Mouse (Mus musculus) retina, embryonic 14.5 days (tissue): ENCODE data around the gene Zfp735.

Experiments used
- DNase-seq: peaks from one replicate; pipeline ENCODE4 v3.0.0-alpha.2; 2015; ENCODE audit warnings: low spot score

The Zfp735 gene

DNA sequence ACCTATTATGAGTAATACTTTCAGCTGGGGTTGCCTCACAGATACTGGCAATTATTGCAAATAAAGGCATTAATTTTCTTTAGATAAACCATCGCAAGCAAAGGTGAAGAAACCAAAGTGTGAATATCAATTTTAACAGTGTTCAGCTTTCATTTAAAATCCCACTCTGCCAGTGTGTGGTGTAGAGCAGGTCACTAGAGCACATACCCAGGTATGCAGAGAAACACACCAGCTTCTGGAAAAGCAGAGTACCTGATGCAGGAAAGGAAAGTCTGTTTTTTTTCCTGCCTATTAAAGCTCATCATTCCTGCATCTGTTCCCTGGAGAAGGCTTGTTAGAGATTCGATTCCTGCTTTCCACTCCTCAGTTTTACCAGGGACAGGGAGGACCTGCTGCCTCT is at the start of gene Zfp735:
TSS of gene Zfp735 (plus strand) at position 301 of the 400 bp plus-strand sequence.
- DNase-seq = no peak

DNA sequence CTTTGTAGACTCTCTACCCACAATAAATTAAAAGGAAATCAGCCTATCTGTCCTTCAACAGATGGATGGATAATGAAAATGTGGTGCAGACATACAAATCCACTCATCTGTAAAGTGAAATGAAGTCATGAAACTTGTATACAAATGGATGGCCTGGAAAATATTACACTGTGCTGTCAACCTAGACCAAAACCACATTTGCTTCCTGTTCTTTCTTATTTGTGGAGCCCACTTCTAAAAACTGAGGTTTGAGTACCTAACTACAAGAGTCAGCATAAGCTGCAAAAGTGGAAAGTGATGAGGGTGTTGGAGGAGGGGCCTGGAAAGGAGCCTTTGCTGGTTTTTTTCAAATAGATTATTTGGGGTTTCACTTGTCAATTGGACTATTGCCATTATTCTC is 70.5 kb downstream of the Zfp735 start:
- no peak for DNase-seq
